Mouse (Mus musculus) C2C12 (cell line): ENCODE measurements around the gene Spata32.

Source experiments
- CEBPB ChIP-seq: IDR thresholded peaks from one replicate; pipeline ENCODE4 v1.6.1; 2011; ENCODE audit warnings: low read depth, mild to moderate bottlenecking, control low read depth, moderate library complexity
- CTCF ChIP-seq: IDR thresholded peaks from one replicate; pipeline ENCODE4 v1.5.1; 2011; ENCODE audit not compliant: control insufficient read depth, insufficient read depth, insufficient read length
- FOSL1 ChIP-seq: IDR thresholded peaks from one replicate; pipeline ENCODE4 v1.8.0; 2011; ENCODE audit warnings: mild to moderate bottlenecking, low read length; ENCODE audit not compliant: poor library complexity, insufficient read depth, severe bottlenecking
- MAX ChIP-seq: IDR thresholded peaks from one replicate; pipeline ENCODE4 v1.6.1; 2011; ENCODE audit warnings: mild to moderate bottlenecking, control low read depth
- MYOD1 ChIP-seq: IDR thresholded peaks from one replicate; pipeline ENCODE4 v1.6.1; 2011; ENCODE audit warnings: low read depth; ENCODE audit not compliant: control insufficient read depth, insufficient read length
- USF1 ChIP-seq: IDR thresholded peaks from one replicate; pipeline ENCODE4 v1.6.1; 2011; ENCODE audit warnings: low read depth, mild to moderate bottlenecking, control low read depth, moderate library complexity

DNA sequence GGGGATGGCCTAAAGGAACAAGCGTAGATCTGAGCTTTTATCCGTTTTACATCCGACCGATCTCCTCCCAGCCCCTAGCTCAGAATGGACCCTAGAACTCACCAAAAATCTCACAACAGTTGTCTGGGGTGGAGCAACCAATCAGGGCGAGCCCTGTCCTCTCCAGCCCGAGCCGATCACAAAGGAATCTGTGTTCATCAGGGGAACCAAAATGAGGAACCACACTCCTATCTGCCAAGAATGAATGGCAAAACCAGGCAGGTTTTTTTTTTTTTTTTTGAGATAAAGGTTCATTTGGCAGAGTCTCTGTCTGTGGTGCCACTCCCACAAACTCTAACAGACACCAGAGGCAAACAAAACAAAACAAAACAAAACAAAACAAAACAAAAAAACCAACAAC lies 47.0 kb upstream of the Spata32 start:
- no peak for TF ChIP-seq CEBPB
- TF ChIP-seq MYOD1: no peak
- TF ChIP-seq CTCF: no peak
- no peak for TF ChIP-seq USF1
- TF ChIP-seq MAX: no peak
- no peak for TF ChIP-seq FOSL1
